Mouse (Mus musculus): ENCODE results near the gene Tmem95. TPM values are rescaled to one million over a fixed set of nuclear protein-coding genes. Genes with fewer than 3 reads are reported as not detected.

Gene Tmem95
- polyA plus RNA-seq, 1 experiment from 2014 or later, result not detected

DNA sequence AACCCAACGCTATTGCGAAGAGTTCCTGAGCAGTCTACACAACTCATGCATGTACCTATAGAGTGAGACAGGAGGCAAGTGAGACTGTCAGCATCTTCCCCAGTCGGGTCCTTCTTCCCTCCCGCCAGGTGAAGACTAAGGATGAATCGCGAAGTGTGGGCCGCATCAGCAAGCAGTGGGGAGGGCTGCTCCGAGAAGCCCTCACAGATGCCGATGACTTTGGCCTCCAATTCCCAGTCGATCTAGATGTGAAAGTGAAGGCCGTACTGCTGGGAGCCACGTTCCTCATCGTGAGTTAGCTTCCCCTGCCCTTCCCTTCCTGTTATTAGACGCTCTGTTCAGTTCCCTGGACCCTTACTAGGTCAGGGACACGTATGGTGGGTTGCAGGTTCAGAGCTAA, 27.9 kb downstream of the Tmem95 start:
- H3K27ac ChIP-seq (ENCODE audit: low read depth, low read length), result peak overlapping the region; percentile 21; the same call in 1 of the 2 replicates
- DNase-seq (ENCODE audit: low spot score) (no peak), ATAC-seq (replicated peaks; ENCODE audit: low FRiP score) (no peak)
- no peaks in the 10 kb centered on the region for H3K27me3 ChIP-seq (replicated peaks; ENCODE audit: control insufficient read depth, insufficient read depth, low read length)
- no peaks in the 10 kb centered on the region for H3K9me3 ChIP-seq (ENCODE audit: control insufficient read depth, low read length)
- no peak overlapping the region for H3K9ac ChIP-seq (ENCODE audit: low read depth, low read length)
- peaks cover 56% of the 10 kb centered on the region for H3K4me1 ChIP-seq (replicated peaks; ENCODE audit: control insufficient read depth, insufficient read depth, low read length)
- no peak overlapping the region for H3K4me2 ChIP-seq
- H3K36me3 ChIP-seq (ENCODE audit: control insufficient read depth, insufficient read depth, low read length), result peaks cover 24% of the 10 kb centered on the region
- H3K4me3 ChIP-seq (ENCODE audit: low read depth, low read length), result no peak overlapping the region
- 89% methylated on average over 15 of the region's 15 CpGs for WGBS

- peak overlapping the region; percentile 16; the same call in 1 of the 2 replicates for H3K27ac ChIP-seq (ENCODE audit: low read depth, low read length)
- DNase-seq (ENCODE audit: low spot score) (no peak), ATAC-seq (replicated peaks; ENCODE audit: low FRiP score) (no peak)
- peaks cover 24% of the 10 kb centered on the region for H3K36me3 ChIP-seq (ENCODE audit: control insufficient read depth, insufficient read depth, low read length)
- 78% methylated on average over 9 of the region's 9 CpGs for WGBS
- peak overlapping the region; percentile 15; the same call in 1 of the 2 replicates for H3K4me2 ChIP-seq
- H3K9ac ChIP-seq (ENCODE audit: low read depth, low read length), result no peak overlapping the region
- no peak overlapping the region for H3K4me3 ChIP-seq (ENCODE audit: low read depth, low read length)
- no peaks in the 10 kb centered on the region for H3K9me3 ChIP-seq (ENCODE audit: control insufficient read depth, low read length)
- H3K4me1 ChIP-seq (replicated peaks; ENCODE audit: control insufficient read depth, insufficient read depth, low read length), result peaks cover 51% of the 10 kb centered on the region
- no peaks in the 10 kb centered on the region for H3K27me3 ChIP-seq (replicated peaks; ENCODE audit: control insufficient read depth, insufficient read depth, low read length)
Measured at GRCm38 (mm10) chr11:69849128-69849527, 28.7 kb downstream of the Tmem95 start.

DNA sequence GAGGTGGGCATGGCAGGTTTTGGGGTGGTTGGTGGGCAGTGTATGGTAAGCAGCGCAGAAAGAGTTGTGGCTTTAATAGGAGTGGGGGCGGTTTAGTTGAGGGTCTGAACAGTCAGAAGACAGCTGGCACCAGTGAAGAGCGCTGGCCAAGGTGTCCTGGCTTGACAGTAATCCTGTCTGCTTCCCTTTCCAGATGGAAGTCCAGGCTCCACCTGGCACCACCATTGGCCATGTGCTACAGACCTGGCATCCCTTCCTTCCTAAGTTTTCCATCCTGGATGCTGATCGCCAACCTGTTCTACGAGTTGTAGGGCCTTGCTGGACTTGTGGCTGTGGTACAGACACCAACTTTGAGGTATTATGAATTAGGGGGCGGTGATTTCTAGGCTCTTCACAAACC, 29.8 kb downstream of the Tmem95 start:
- Histone ChIP-seq H3K4me1 (replicated peaks; ENCODE audit: control insufficient read depth, insufficient read depth, low read length) (peaks cover 43% of the 10 kb centered on the region), H3K27ac (ENCODE audit: low read depth, low read length) (no peak overlapping the region), H3K4me2 (peak overlapping the region; percentile 76), H3K9ac (ENCODE audit: low read depth, low read length) (no peak overlapping the region), H3K36me3 (ENCODE audit: control insufficient read depth, insufficient read depth, low read length) (peaks cover 24% of the 10 kb centered on the region), H3K9me3 (ENCODE audit: control insufficient read depth, low read length) (no peaks in the 10 kb centered on the region), H3K4me3 (ENCODE audit: low read depth, low read length) (peak overlapping the region; percentile 74; the same call in 1 of the 2 replicates), H3K27me3 (replicated peaks; ENCODE audit: control insufficient read depth, insufficient read depth, low read length) (no peaks in the 10 kb centered on the region)
- DNase-seq (ENCODE audit: low spot score) (no peak), ATAC-seq (replicated peaks; ENCODE audit: low FRiP score) (no peak)
- whole genome bisulfite sequencing, result 95% methylated on average over 6 of the region's 6 CpGs

DNA sequence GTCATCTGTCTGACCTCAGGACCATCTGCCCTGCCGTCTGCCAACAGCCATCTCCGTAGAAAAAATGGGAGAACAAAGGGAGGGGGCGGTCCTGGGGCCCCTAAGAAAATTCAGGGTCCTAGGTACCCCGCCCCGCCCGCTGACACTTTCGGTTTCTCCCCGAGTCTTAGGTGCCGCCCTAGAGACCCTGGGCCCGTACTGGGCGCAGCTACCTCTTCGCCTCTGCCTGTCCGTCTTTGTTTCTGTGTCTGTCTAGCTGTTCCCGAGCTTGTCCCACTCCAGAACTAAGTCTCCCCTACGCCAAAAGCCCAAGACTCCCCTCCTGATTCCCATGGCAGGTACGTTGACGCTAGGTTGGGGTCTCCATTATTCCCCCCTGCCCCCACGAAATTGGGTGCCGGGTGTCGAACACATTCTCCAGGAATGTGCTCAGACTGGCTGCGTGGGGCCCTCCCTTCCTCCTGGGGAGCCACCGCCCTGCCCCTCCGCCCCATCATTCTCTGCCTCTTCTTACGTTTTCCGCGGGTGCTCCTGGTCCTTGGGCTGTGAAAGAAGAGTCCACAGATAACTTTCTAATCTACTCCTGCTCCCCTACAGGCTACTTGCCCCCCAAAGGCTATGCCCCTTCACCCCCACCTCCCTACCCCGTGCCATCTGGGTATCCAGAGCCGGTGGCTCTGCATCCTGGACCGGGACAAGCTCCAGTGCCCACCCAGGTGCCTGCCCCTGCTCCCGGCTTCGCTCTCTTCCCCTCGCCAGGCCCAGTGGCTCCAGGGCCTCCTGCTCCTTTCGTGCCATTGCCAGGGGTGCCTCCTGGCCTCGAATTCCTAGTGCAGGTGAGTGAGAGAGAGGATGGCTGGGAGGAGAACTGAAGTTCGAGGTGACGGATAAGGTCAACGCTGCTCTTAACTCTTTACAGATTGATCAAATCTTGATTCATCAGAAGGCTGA, 30.8 kb downstream of the Tmem95 start:
- Histone ChIP-seq H3K4me2 (peak overlapping the region; percentile 76), H3K9ac (ENCODE audit: low read depth, low read length) (peak overlapping the region; percentile 72), H3K27ac (ENCODE audit: low read depth, low read length) (peak overlapping the region; percentile 95), H3K36me3 (ENCODE audit: control insufficient read depth, insufficient read depth, low read length) (peaks cover 24% of the 10 kb centered on the region), H3K27me3 (replicated peaks; ENCODE audit: control insufficient read depth, insufficient read depth, low read length) (no peaks in the 10 kb centered on the region), H3K4me1 (replicated peaks; ENCODE audit: control insufficient read depth, insufficient read depth, low read length) (peaks cover 37% of the 10 kb centered on the region), H3K4me3 (ENCODE audit: low read depth, low read length) (peak overlapping the region; percentile 74), H3K9me3 (ENCODE audit: control insufficient read depth, low read length) (no peaks in the 10 kb centered on the region)
- 13% methylated on average over 37 of the region's 37 CpGs for WGBS
- ATAC-seq (replicated peaks; ENCODE audit: low FRiP score), result peak; percentile 56
- DNase-seq (ENCODE audit: low spot score), result no peak

- DNase-seq (ENCODE audit: low spot score) (peak; percentile 97), ATAC-seq (replicated peaks; ENCODE audit: low FRiP score) (peak; percentile 90)
- peak within 1 kb of the TSS; percentile 74 for H3K4me3 ChIP-seq (ENCODE audit: low read depth, low read length)
- H3K27ac ChIP-seq (ENCODE audit: low read depth, low read length), result peak within 1 kb of the TSS; percentile 95
- under 1% methylated on average over 38 of the region's 38 CpGs for WGBS
- peak within 1 kb of the TSS; percentile 72 for H3K9ac ChIP-seq (ENCODE audit: low read depth, low read length)
- H3K36me3 ChIP-seq (ENCODE audit: control insufficient read depth, insufficient read depth, low read length), result peaks cover 19% of the 10 kb centered on the region
- peaks cover 31% of the 10 kb centered on the region for H3K4me1 ChIP-seq (replicated peaks; ENCODE audit: control insufficient read depth, insufficient read depth, low read length)
- H3K4me2 ChIP-seq, result peak within 1 kb of the TSS; percentile 76
- no peaks in the 10 kb centered on the region for H3K9me3 ChIP-seq (ENCODE audit: control insufficient read depth, low read length)
- no peaks in the 10 kb centered on the region for H3K27me3 ChIP-seq (replicated peaks; ENCODE audit: control insufficient read depth, insufficient read depth, low read length)
Measured at GRCm38 (mm10) chr11:69846198-69846680, 31.6 kb downstream of the Tmem95 start, which contains the start of gene Plscr3. Gene Plscr3 (plus strand): TSS chr11:69846376.

GRCm38 (mm10) chr11:69838714-69839104, 39.1 kb downstream of the Tmem95 start:
- Histone ChIP-seq H3K27me3 (replicated peaks; ENCODE audit: control insufficient read depth, insufficient read depth, low read length) (peaks cover 33% of the 10 kb centered on the region), H3K9ac (ENCODE audit: low read depth, low read length) (peak overlapping the region; percentile 80), H3K36me3 (ENCODE audit: control insufficient read depth, insufficient read depth, low read length) (no peaks in the 10 kb centered on the region; the same call in 1 of the 2 replicates), H3K4me1 (replicated peaks; ENCODE audit: control insufficient read depth, insufficient read depth, low read length) (peaks cover 41% of the 10 kb centered on the region), H3K4me2 (peak overlapping the region; percentile 96), H3K27ac (ENCODE audit: low read depth, low read length) (peak overlapping the region; percentile 78), H3K4me3 (ENCODE audit: low read depth, low read length) (peak overlapping the region; percentile 76), H3K9me3 (ENCODE audit: control insufficient read depth, low read length) (no peaks in the 10 kb centered on the region)
- DNase-seq (ENCODE audit: low spot score) (no peak), ATAC-seq (replicated peaks; ENCODE audit: low FRiP score) (peak; percentile 3; the same call in 1 of the 2 replicates)
- WGBS, result 0% methylated on average over 7 of the region's 7 CpGs

DNA sequence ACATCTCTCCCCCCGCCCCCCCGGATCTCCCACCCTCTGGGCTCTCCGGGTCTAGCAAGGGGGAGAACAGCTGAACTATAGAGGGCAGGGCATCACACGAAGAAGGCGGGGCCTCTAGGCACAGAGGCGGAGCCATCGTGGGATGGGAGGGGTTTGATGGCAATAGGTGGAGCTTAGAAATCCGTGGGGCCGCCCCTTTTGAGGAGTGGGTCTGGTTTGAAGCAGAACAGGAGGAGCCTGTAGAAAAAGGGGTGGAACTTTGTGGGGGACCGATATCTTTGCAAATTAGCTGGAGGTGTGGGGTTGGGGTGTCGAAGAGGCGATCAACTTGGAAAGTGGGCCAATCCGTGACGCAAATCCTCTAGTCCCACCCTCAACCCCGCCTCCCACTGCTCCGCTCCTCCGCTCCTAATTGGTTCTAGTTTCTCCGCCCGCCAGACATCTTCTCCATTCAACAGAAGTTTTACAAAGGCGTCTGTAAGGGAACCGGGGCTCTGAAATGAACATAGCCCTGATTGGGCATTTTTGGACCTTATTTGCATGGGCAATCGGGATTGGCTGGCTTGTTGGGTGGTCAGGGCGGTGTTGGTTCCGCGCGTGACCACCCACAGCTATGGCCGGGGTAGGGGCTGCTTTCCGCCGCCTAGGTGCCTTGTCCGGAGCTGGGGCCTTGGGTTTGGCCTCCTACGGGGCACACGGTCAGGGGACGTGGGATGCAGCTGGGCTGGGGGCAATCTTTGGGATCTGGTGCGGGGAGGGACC, 39.7 kb downstream of the Tmem95 start, which contains the start of gene Tmem256:
Gene Tmem256, plus strand, starts transcription at position 563 of the 762 bp plus-strand sequence.
- H3K4me2 ChIP-seq, result peak within 1 kb of the TSS; percentile 96
- ATAC-seq (replicated peaks; ENCODE audit: low FRiP score) (peak; percentile 89), DNase-seq (ENCODE audit: low spot score) (peak; percentile 95)
- H3K27me3 ChIP-seq (replicated peaks; ENCODE audit: control insufficient read depth, insufficient read depth, low read length), result peaks cover 39% of the 10 kb centered on the region
- peak within 1 kb of the TSS; percentile 76 for H3K4me3 ChIP-seq (ENCODE audit: low read depth, low read length)
- no peaks in the 10 kb centered on the region for H3K9me3 ChIP-seq (ENCODE audit: control insufficient read depth, low read length)
- H3K36me3 ChIP-seq (ENCODE audit: control insufficient read depth, insufficient read depth, low read length), result no peaks in the 10 kb centered on the region; the same call in 1 of the 2 replicates
- peaks cover 43% of the 10 kb centered on the region for H3K4me1 ChIP-seq (replicated peaks; ENCODE audit: control insufficient read depth, insufficient read depth, low read length)
- WGBS, result under 1% methylated on average over 34 of the region's 34 CpGs
- H3K27ac ChIP-seq (ENCODE audit: low read depth, low read length), result peak within 1 kb of the TSS; percentile 78
- peak within 1 kb of the TSS; percentile 80 for H3K9ac ChIP-seq (ENCODE audit: low read depth, low read length)

GRCm38 (mm10) chr11:69837604-69837951, 40.2 kb downstream of the Tmem95 start, which contains the start of gene Nlgn2:
Gene Nlgn2 (minus strand): TSS chr11:69837784.
- 0% methylated on average over 32 of the region's 32 CpGs for WGBS
- peaks cover 40% of the 10 kb centered on the region for H3K27me3 ChIP-seq (replicated peaks; ENCODE audit: control insufficient read depth, insufficient read depth, low read length)
- H3K4me2 ChIP-seq, result peak within 1 kb of the TSS; percentile 96
- peak within 1 kb of the TSS; percentile 80 for H3K9ac ChIP-seq (ENCODE audit: low read depth, low read length)
- H3K4me1 ChIP-seq (replicated peaks; ENCODE audit: control insufficient read depth, insufficient read depth, low read length), result peaks cover 41% of the 10 kb centered on the region
- H3K36me3 ChIP-seq (ENCODE audit: control insufficient read depth, insufficient read depth, low read length), result no peaks in the 10 kb centered on the region; the same call in 1 of the 2 replicates
- peak within 1 kb of the TSS; percentile 76 for H3K4me3 ChIP-seq (ENCODE audit: low read depth, low read length)
- peak within 1 kb of the TSS; percentile 78 for H3K27ac ChIP-seq (ENCODE audit: low read depth, low read length)
- DNase-seq (ENCODE audit: low spot score) (no peak), ATAC-seq (replicated peaks; ENCODE audit: low FRiP score) (peak; percentile 55)
- H3K9me3 ChIP-seq (ENCODE audit: control insufficient read depth, low read length), result no peaks in the 10 kb centered on the region

Data from liver, embryonic 11.5 days (tissue).